Mouse (Mus musculus) olfactory bulb, adult 2 months (tissue): ENCODE results near the gene 1700092M07Rik.

Source experiments
- CTCF ChIP-seq: fragments of 200-500 bp; IDR thresholded peaks from 2 replicates; pipeline ENCODE4 v1.5.1; 2012; ENCODE audit warnings: low read depth, mild to moderate bottlenecking, low read length, moderate library complexity; ENCODE audit not compliant: insufficient read depth
- POLR2A ChIP-seq: fragments of 200-500 bp; IDR thresholded peaks from 2 replicates; pipeline ENCODE4 v1.6.1; 2012; ENCODE audit warnings: mild to moderate bottlenecking, low read depth, low read length, moderate library complexity; ENCODE audit not compliant: insufficient read depth

DNA sequence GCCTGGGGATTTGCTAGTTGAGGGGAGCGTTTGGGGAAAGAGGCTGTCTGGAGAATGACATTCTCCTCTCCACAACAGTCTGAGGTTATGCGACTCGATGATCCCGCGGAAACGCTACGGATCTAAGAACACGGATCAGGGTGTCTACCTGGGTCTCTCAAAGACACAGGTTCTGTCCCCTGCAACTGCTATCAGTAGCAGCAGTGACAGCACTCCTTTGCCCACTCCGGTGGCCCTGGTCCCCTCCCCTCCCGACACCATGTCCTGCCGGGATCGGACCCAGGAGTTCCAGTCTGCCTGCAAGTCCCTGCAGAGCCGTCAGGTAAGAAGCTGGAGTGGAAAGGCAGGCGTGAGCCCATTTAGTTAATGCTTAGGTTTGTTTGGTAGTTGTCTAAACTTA, 1.7 kb downstream of the 1700092M07Rik start:
- no peak for TF ChIP-seq CTCF
- no peak for TF ChIP-seq POLR2A
